Mouse (Mus musculus) cerebellum, adult 2 months (tissue): ENCODE measurements around the gene Samd14. TPM values are rescaled to one million over a fixed set of nuclear protein-coding genes. Genes with fewer than 3 reads are reported as not detected.

Experiments
- DNase-seq, 2 experiments: peaks; one replicate each; pipeline ENCODE4 v3.0.0; 2021
- H3K27ac ChIP-seq: fragments of 200-500 bp; 2 replicates; pipeline ENCODE4 v1.5.1; 2012; ENCODE audit warnings: low read length, control low read depth, inconsistent platforms; ENCODE audit not compliant: insufficient read depth
- H3K27me3 ChIP-seq: fragments of 200-500 bp; 2 replicates; pipeline ENCODE4 v1.6.1; 2012; ENCODE audit warnings: inconsistent platforms, mild to moderate bottlenecking, low read length, moderate library complexity; ENCODE audit not compliant: control insufficient read depth, insufficient read depth
- H3K4me1 ChIP-seq: fragments of 200-500 bp; 2 replicates; pipeline ENCODE4 v1.6.1; 2011; ENCODE audit warnings: low read length; ENCODE audit not compliant: control insufficient read depth, insufficient read depth
- H3K4me3 ChIP-seq: fragments of 200-500 bp; replicated peaks from 2 replicates; pipeline ENCODE3; 2011; ENCODE audit warnings: mild to moderate bottlenecking, low read depth, low read length, control low read depth; ENCODE audit not compliant: insufficient read depth
- CTCF ChIP-seq: fragments of 200-500 bp; IDR thresholded peaks from 2 replicates; pipeline ENCODE4 v1.5.1; 2011; ENCODE audit warnings: low read depth, mild to moderate bottlenecking, control low read depth, low read length, moderate library complexity, borderline replicate concordance; ENCODE audit not compliant: insufficient read depth
- POLR2A ChIP-seq: fragments of 200-500 bp; IDR thresholded peaks from 2 replicates; pipeline ENCODE4 v1.6.1; 2011; ENCODE audit warnings: low read length, control low read depth, borderline replicate concordance; ENCODE audit not compliant: insufficient read depth
- WGBS: fragments of 180-500 bp; shearing (Covaris S2); methylation state at CpG from one replicate; pipeline ENCODE4 v1.1.7; 2018; 5-methylcytosine and 5-hydroxymethylcytosine counted together
- polyA plus RNA-seq: library from polyadenylated mRNA; depleted of rRNA; stranded (reverse); fragments of >200 nt; gene quantifications from 2 replicates; pipeline ENCODE4 v1.2.3, GENCODE M21; 2012

Gene Samd14
- polyA plus RNA-seq, 1 experiment = 80.7 TPM

DNA sequence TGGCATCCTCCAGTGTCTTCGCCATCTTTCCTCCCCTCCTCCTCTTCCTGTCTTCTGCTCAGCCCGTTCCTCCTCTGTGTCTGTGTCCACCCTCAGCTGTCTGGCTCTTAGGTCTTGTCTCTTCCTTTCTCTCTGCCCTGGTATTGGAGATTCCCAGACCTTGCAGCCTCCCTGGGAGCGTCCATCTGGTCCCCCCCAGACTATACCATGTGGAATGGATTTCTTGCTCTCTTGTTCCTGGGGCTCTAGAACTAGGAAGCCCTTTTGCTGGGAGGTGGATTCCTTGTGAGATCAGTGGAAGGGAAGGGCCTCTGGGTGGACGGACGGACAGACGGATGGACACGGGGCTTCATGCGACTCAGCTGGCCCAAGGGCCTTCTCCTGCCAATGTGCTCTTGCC lies 13.6 kb upstream of the Samd14 start:
- TF ChIP-seq POLR2A (peak; percentile 19; the same call in 1 of the 2 replicates), CTCF (no peak)
- H3K4me1 ChIP-seq = peaks cover 52% of the 10 kb centered on the region
- peak overlapping the region; percentile 57 for H3K27ac ChIP-seq
- 15% methylated on average over 8 of the region's 8 CpGs for WGBS
- peak; percentile 61 to 62 for DNase-seq
- H3K4me3 ChIP-seq = peak overlapping the region; percentile 54
- no peaks in the 10 kb centered on the region for H3K27me3 ChIP-seq

GRCm38 (mm10) chr11:94996984-94997383 lies 12.7 kb upstream of the Samd14 start:
- H3K4me3 ChIP-seq = no peak overlapping the region
- TF ChIP-seq CTCF = no peak
- no peak for TF ChIP-seq POLR2A
- WGBS = 82% methylated on average over 6 of the region's 6 CpGs
- no peak for DNase-seq
- no peak overlapping the region for H3K27ac ChIP-seq
- peaks cover 57% of the 10 kb centered on the region for H3K4me1 ChIP-seq
- H3K27me3 ChIP-seq = no peaks in the 10 kb centered on the region

GRCm38 (mm10) chr11:94997596-94997995 lies 12.1 kb upstream of the Samd14 start:
- H3K4me1 ChIP-seq = peaks cover 62% of the 10 kb centered on the region
- TF ChIP-seq POLR2A = no peak
- TF ChIP-seq CTCF = no peak
- DNase-seq = peak in 1 of 2 experiments; percentile 45
- H3K4me3 ChIP-seq = no peak overlapping the region
- WGBS = 29% methylated on average over 5 of the region's 5 CpGs
- H3K27me3 ChIP-seq = no peaks in the 10 kb centered on the region
- H3K27ac ChIP-seq = 0 out of 2 replicates have a peak overlapping the region, but pooled peaks have one; percentile 36

DNA sequence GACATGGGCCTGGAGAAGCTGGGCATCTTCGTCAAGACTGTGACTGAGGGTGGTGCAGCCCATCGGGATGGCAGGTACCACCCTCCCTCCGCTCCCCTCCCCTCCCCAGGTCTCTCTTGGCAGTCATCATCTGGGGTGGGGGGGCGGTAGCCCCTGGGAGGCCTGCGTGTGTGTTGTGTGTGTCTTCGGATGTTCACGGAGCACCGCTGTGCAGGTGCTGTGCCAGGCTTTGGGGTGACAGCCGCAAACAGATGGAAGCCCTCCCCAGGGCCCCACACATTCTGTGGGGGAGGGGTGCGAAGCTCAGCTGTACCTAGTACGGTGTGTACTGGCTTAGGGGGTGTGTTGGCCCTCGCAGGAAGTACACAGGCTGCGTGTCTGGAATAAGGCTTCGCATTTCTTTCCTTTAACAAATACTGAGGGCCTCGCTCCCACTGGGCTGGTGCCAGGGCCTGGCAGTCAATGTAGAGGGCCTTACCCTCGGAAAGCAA lies 11.6 kb upstream of the Samd14 start:
- peak overlapping the region; percentile 36; the same call in 1 of the 2 replicates for H3K27ac ChIP-seq
- DNase-seq = peak in 1 of 2 experiments; percentile 54
- TF ChIP-seq POLR2A (no peak), CTCF (no peak)
- WGBS = 13% methylated on average over 16 of the region's 16 CpGs
- H3K27me3 ChIP-seq = no peaks in the 10 kb centered on the region
- no peak overlapping the region for H3K4me3 ChIP-seq
- H3K4me1 ChIP-seq = peaks cover 62% of the 10 kb centered on the region

- Histone ChIP-seq H3K4me1 (peaks cover 72% of the 10 kb centered on the region), H3K27ac (peak overlapping the region; percentile 69), H3K27me3 (no peaks in the 10 kb centered on the region), H3K4me3 (no peak overlapping the region)
- peak in 1 of 2 experiments; percentile 40 for DNase-seq
- TF ChIP-seq POLR2A (no peak), CTCF (no peak)
- WGBS = 73% methylated on average over 8 of the region's 8 CpGs
These were observed 9.6 kb upstream of the Samd14 start for GRCm38 (mm10) chr11:95000128-95000527.

- Histone ChIP-seq H3K4me3 (no peak overlapping the region), H3K27ac (peak overlapping the region; percentile 69), H3K4me1 (peaks cover 73% of the 10 kb centered on the region), H3K27me3 (no peaks in the 10 kb centered on the region)
- peak in 1 of 2 experiments; percentile 59 for DNase-seq
- TF ChIP-seq CTCF (no peak), POLR2A (no peak)
- WGBS = 9% methylated on average over 4 of the region's 4 CpGs
These were observed 9.1 kb upstream of the Samd14 start for GRCm38 (mm10) chr11:95000548-95000947.

DNA sequence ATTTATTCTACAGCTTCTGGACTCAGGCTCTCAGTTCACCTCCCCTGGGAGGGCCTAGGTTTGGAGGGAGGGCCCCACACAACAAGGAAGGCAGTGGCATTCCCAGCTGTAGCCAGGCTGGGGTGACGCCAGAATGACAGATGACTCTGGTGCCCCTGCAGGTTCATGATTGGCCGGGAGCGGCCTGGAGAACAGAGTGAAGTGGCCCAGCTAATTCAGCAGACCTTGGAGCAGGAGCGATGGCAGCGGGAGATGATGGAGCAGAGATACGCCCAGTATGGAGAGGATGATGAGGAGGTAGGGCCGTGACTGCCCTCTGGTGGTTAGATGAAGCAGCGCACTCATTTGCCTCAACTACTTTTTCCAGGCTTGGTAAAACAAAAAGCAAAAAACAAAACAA lies 8.6 kb upstream of the Samd14 start:
- WGBS = under 1% methylated on average over 8 of the region's 8 CpGs
- no peak overlapping the region for H3K4me3 ChIP-seq
- peak overlapping the region; percentile 69 for H3K27ac ChIP-seq
- no peaks in the 10 kb centered on the region for H3K27me3 ChIP-seq
- peak; percentile 94 for TF ChIP-seq CTCF
- no peak for TF ChIP-seq POLR2A
- peak; percentile 89 to 94 for DNase-seq
- peaks cover 74% of the 10 kb centered on the region for H3K4me1 ChIP-seq

GRCm38 (mm10) chr11:95001584-95002347 lies 7.9 kb upstream of the Samd14 start:
- DNase-seq = peak; percentile 27 to 34
- TF ChIP-seq POLR2A (no peak), CTCF (no peak)
- Histone ChIP-seq H3K4me1 (peaks cover 72% of the 10 kb centered on the region), H3K27ac (peak overlapping the region; percentile 4; the same call in 1 of the 2 replicates), H3K27me3 (no peaks in the 10 kb centered on the region), H3K4me3 (no peak overlapping the region)
- WGBS = 41% methylated on average over 21 of the region's 21 CpGs

GRCm38 (mm10) chr11:95002705-95003104 lies 7.0 kb upstream of the Samd14 start:
- TF ChIP-seq POLR2A (no peak), CTCF (no peak)
- Histone ChIP-seq H3K4me1 (peaks cover 65% of the 10 kb centered on the region), H3K4me3 (no peak overlapping the region), H3K27ac (no peak overlapping the region), H3K27me3 (no peaks in the 10 kb centered on the region)
- WGBS = 86% methylated on average over 8 of the region's 8 CpGs
- peak in 1 of 2 experiments; percentile 22 for DNase-seq
